Mouse (Mus musculus): ENCODE measurements around the gene Atr. TPM values are rescaled to one million over a fixed set of nuclear protein-coding genes. Genes with fewer than 3 reads are reported as not detected.
"Not testable (repeated sequence)": the region's sequence is repeated elsewhere in the genome, so short reads cannot be mapped to it uniquely, and the experiment has no call there.

Atr gene
- total RNA-seq, 2 experiments from 2014 or later, result 3.7 to 4.0 TPM

GRCm38 (mm10) chr9:95932855-95933254, 75.5 kb downstream of the Atr start:
- DNase-seq, result no peak

GRCm38 (mm10) chr9:95953658-95954057, 96.3 kb downstream of the Atr start:
- DNase-seq, result no peak

- no peak for DNase-seq
These were observed 96.8 kb downstream of the Atr start for GRCm38 (mm10) chr9:95954226-95954584.

GRCm38 (mm10) chr9:95954585-95955461, 97.4 kb downstream of the Atr start, which contains the start of gene Xrn1:
Gene Xrn1, plus strand, starts transcription at chr9:95954760.
- peak; percentile 88 for DNase-seq

- DNase-seq, result no peak
These were observed 100.2 kb downstream of the Atr start for GRCm38 (mm10) chr9:95957611-95958010.

- no peak for DNase-seq
These were observed 100.8 kb downstream of the Atr start for GRCm38 (mm10) chr9:95958041-95958730.

GRCm38 (mm10) chr9:95958731-95959105, 101.3 kb downstream of the Atr start:
- not testable (repeated sequence) for DNase-seq

- no peak for DNase-seq
These were observed 101.8 kb downstream of the Atr start for GRCm38 (mm10) chr9:95959246-95959645.

GRCm38 (mm10) chr9:95959732-95960428, 102.5 kb downstream of the Atr start:
- no peak for DNase-seq

- no peak for DNase-seq
These were observed 103.7 kb downstream of the Atr start for GRCm38 (mm10) chr9:95961058-95961457.

GRCm38 (mm10) chr9:95964037-95964436, 106.6 kb downstream of the Atr start:
- DNase-seq, result no peak

- no peak for DNase-seq
These were observed 120.9 kb downstream of the Atr start for GRCm38 (mm10) chr9:95978279-95978678.

GRCm38 (mm10) chr9:95979896-95980295, 122.5 kb downstream of the Atr start:
- no peak for DNase-seq

GRCm38 (mm10) chr9:95992255-95992654, 134.9 kb downstream of the Atr start:
- DNase-seq, result no peak

Other genes with a start within 250 kb of the Atr start
- gene Pcolce2, start 220.0 kb upstream of the Atr start, total RNA-seq (2021), result 10 to 100 TPM in 1 of 2 experiments, 1 to 10 TPM in 1; 3.4 to 10.3 TPM
- 1 to 10 TPM in 1 of 2 experiments, under 1 TPM in 1; 0.64 to 1.2 TPM for gene Trpc1, start 107.2 kb upstream of the Atr start, total RNA-seq (2021)
- not detected for gene Pls1, start 12.3 kb upstream of the Atr start, total RNA-seq (2021)
- gene Xrn1, start 97.2 kb downstream of the Atr start, total RNA-seq (2021), result 1 to 10 TPM; 8.1 to 9.2 TPM